Mouse (Mus musculus): ENCODE data around the gene Cdk17.

GRCm38 (mm10) chr10:93177874-93178273, 17.2 kb downstream of the Cdk17 start:
- TF ChIP-seq CTCF (IDR thresholded peaks at IDR 0.05; ENCODE audit: extremely low read depth, insufficient read length, insufficient replicate concordance, low read depth, low read length) (no peak), POLR2A (IDR thresholded peaks at IDR 0.05; ENCODE audit: low read depth, low read length) (no peak)

All from small intestine, adult 2 months (tissue).